Mouse (Mus musculus): ENCODE measurements around the gene Glis1.

Gene Glis1

DNA sequence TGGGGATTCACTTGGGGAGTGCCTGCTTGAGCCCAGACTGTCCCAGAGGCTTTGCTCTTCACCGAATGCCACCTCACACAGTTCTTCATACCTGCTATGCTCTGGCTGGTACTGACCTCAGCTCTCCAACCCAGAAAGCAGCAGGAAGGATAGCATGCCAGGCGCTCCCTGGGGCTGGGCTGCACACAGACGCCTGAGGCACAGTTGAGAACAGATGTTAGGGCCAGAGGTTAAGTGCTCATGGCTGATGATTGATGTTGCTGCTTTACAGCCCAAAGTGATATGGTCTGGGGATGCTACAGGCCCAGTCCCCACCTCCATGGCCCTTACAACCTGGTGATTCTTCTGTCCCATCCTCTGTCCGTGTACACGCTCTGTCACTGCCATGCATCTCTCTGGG lies 190.6 kb downstream of the Glis1 start:
- DNase-seq (ENCODE audit: low spot score), result no peak

DNA sequence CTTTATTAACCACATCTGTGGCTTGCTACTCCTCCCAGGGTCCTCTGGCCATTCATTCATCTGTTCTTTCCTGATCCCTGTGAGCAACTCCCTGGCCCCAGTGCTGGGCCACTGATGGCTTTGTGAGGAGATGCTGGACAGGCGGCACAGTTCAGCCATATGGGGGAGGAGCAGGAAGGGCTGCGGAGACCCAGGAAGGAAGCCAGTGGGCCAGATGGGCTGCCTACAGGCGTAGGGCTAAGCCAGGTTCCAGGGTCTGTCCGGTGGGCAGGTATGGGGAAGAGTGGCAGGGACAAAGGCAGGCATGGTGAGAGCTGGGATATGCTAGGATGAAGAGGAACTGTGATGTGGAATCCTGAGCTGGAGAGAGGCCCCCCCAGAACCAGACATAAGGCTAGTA lies 193.8 kb downstream of the Glis1 start:
- no peak for DNase-seq (ENCODE audit: low spot score)

DNA sequence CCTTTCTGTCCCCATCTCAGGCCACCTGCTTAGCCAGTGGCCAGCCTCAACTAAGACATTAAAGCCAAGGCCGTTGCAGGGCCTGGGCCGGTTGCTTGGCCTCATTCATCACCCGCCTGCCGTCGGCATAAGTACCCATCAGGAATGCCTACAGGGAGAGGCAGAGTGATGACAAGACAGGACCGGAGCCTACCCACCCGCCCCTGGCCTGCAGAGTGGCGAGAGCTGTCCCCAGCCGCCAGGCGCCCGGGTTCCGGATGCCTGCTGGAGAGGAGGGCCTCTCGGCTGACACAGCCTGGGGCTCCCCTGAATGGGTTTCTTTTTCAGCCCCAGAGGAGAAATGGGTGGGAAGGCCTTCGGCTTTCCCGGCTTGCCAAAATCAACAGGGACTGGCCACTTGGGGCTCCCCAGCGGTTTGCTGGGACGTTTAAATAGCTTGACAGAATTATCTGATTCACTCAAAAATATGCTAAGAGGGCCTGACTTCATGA lies 194.6 kb downstream of the Glis1 start:
- no peak for DNase-seq (ENCODE audit: low spot score)

DNA sequence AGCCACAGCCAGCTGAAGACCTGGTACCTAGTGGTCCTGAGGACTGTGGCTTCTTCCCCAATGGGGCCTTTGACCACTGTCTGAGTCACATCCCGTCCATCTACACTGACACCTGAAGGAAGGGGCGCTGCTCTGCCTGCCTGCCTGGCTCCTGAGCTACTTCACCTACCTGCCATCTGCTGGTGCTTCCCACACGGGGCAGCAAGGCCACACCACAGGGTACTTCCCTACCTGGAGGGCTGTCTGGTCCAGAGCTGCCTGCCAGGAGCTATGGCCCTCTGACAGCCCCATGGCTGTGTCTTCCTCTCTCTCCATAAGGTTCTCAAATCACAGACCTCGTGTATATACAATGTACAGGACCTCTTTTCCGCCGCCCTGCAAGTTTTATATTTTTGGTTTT lies 200.2 kb downstream of the Glis1 start:
- DNase-seq (ENCODE audit: low spot score), result no peak

DNA sequence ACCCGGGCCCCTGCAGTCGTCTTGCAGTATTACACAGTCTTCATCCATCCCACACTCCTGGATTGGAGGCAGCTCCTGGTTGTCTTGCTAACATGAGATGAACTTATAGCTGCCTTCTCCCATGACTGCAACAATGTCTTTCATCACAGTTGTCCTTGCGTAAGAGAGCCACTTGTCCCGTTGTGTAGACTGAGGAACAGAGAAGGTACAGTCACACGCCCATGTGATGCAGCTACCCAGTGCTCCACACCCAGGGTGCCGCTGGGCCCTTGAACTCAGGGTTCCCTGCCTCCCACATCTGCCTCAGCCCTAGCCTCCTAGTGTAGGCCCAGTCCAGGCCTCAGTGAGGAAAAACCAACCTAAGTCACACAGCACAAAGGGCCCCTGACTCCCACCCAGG lies 201.7 kb downstream of the Glis1 start:
- DNase-seq (ENCODE audit: low spot score), result no peak

DNA sequence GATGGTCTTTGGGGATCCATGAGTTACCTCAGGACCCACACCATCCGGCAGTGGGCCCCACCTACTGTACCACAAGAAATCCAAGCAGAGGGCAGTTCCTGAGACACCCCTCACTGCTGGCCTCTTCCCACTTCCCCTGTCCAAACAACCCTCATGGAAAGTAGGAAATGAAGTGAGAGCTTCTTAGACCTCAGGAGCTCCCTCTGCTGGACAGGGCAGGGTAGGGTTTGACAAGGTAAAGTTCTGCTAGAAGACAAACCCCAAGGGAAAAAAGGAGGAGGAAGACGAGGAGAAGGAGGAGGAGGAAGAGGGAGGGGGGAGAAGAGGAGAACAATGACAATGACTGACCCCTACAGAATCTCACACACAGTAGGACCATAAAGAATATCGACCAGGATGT lies 203.3 kb downstream of the Glis1 start:
- no peak for DNase-seq (ENCODE audit: low spot score)

DNA sequence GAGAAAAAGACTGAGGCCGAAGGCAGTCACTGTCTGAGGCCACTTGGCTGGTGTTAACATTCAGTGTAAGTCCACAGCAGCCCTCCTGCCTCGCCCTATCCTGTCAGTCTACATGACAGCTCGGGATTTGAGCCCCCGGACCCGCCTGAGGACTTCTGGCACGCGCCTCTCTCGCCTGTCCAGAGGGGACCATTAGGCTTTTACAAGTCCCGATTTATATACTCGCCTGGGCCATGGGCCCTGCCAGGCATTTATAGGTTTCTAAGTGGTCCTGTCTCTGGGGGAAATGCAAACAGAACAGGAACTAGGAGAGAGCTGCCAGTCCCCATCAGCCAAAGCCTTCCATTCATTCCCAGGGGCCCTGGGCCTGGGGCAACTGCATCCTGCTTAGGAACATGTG lies 203.9 kb downstream of the Glis1 start:
- DNase-seq (ENCODE audit: low spot score), result no peak

DNA sequence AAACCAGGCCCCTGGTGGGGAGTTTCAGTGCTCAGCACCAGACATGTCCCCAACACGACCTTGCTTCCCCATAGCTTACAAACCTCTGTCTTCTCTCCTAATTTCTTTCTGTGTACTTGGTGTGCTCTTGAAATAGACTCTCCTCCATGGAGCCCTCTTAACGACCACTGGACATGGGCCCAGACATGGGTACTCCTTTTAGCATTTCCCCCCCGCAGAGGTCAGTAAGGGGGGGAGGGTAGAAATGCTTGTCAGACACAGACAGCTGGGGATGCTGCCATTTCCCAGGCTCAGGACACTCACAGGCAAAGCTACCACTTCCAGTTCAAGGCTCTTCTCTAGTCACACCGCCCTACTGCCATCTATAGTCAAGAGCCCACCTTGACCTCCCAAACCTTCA lies 207.2 kb downstream of the Glis1 start:
- no peak for DNase-seq (ENCODE audit: low spot score)

DNA sequence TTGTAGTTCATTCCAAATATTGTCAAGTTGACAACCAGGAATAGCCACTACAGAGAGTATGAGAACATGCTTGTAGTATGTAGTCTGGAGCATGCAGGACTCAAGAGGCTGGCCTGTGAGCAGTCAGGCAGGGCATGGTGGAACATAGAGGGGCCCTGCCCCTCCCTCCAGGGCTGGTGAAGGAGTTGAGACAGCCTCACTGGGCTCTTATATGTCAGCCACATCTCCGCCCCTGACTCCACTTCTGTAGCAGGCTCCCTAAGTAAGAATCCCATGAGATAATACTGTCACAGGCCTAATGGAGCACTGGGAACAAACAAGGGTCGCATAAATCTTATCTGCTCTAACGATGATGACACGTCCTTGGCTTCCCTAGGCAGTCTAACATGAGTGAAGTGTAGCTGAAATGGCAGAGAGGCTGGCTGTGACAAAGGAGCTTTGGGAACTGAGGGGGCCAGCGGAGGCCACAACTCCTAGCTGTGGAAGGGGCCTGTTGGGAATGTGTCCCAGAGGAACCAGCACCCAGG lies 214.6 kb downstream of the Glis1 start:
- no peak for DNase-seq (ENCODE audit: low spot score)

DNA sequence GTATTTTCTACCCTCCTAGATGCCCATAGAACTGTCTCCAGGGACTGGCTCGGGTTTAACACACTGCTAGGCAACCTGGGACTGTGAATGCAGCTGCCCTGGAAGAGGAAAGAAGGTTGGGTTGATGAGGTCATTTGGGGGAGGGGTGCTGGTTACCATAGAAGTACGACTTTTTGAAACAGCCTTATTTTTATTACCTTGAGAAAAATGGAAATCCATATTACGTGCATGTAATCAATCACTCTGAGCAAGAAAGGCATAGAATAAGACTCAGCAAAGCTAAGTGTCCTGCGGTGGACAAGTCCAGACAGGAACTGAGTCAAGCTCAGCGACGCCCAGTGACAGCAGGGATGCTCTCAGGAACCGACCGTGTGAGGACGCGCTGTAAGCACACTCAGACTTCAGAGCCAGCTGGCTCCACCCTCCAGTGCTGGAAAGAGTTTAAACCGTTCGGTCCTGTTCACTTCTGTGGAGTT lies 216.7 kb downstream of the Glis1 start:
- DNase-seq (ENCODE audit: low spot score), result no peak

DNA sequence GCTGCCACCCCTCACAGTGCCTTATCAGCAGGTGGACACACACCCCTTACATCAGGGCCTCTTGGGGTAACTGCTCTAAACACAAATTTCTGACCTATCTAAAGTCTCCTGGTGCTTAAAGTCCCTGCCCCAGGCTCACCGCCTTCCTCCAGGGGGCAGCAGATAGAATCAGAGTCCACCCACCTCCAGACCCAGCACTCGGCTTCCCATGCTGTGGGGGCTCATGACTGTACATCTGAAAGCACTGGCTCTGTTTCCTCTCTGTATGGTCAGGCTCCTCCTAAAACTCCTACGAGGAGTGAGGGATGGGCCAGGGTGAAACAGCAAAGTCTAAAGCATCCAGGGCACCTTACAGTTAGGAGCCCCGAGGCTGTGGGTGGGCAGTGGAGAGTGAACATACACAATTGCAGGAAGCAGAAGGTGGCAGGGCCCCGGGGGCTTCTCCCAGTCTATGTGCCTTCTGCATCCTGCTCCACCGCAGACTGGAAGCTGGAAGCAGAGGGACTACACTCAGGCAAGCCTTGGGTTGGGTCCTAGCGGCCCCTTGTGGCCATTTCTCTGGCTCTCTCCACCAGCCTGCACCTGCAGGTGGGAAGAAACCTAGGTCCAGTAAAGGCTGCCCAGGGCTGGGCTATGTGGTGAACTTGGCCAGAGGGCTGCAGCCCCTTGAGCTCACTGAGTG lies 218.3 kb downstream of the Glis1 start:
- peak; percentile 62 for DNase-seq (ENCODE audit: low spot score)

DNA sequence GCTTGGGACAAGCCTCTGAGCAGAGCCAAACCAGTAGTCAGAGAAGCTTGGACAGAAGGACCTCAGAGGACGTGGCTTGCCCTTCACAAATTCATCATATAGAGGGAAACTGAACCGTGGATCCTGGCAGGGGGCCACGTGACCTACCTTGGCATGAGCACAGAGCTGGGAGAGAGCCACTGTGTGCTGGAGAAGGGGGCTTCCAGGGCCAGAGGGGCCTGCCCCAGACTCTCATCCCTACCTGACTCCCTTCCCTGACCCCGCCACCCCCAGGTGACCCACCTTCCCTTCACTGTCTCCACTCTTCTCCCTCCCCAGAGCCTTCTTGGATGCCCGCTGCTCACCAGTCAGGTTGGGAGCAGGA lies 218.9 kb downstream of the Glis1 start:
- no peak for DNase-seq (ENCODE audit: low spot score)

DNA sequence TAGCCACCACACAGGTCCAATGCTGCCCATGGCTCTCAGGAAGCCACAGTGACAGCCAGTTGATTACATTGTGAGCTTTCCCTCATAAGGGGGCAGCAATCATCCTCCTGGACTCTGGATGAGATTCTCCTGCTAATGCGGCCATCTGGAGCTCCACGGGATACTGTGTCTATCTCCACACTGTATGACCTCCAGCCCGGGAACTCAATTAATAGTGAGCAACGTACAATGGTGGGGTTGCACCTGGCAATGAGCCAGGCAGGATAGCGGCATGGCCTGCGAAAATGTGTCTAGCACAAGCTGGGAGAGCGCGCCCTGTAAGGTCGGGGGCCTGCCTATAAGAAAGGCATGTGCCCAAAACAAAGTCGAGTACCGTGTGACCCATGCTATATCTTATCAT lies 226.3 kb downstream of the Glis1 start:
- DNase-seq (ENCODE audit: low spot score), result no peak

DNA sequence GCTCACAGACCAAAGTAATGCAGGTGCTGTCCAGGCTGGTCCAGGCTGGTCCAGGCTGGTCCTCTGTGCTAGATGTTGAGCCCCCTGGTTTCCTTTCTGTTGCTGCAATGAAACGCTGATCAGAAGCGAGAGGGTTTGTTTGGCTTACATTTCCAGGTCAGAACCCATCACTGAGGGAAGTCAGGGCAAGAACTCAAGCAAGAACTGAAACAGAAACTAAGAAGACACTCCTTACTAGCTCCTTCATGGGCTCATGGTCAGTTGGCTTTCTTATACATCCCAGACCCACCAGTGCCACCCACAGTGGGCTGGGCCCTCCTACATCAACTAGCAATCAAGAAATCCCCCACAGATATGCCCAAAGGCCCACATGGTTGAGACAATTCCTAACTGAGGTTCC lies 234.1 kb downstream of the Glis1 start:
- DNase-seq (ENCODE audit: low spot score), result no peak

DNA sequence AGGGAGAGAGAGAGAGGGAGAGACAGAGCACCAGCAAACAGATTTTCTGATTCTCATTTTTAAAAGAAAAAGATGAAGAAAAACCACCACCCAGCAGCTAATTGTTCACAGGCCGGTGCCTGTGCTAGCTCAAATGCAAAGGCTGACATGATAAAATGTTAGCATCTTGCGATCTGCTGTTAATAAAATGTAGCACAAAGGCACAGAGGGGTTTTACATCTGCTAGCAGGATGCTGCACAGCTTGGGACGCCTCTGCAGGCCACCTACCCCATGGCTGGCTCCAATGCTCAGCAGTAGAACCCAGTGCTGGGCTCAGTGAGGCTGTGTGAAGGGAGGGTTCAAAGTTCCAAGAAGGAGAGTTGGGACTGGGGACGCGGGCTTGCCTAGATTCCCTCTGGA lies 236.3 kb downstream of the Glis1 start:
- no peak for DNase-seq (ENCODE audit: low spot score)

DNA sequence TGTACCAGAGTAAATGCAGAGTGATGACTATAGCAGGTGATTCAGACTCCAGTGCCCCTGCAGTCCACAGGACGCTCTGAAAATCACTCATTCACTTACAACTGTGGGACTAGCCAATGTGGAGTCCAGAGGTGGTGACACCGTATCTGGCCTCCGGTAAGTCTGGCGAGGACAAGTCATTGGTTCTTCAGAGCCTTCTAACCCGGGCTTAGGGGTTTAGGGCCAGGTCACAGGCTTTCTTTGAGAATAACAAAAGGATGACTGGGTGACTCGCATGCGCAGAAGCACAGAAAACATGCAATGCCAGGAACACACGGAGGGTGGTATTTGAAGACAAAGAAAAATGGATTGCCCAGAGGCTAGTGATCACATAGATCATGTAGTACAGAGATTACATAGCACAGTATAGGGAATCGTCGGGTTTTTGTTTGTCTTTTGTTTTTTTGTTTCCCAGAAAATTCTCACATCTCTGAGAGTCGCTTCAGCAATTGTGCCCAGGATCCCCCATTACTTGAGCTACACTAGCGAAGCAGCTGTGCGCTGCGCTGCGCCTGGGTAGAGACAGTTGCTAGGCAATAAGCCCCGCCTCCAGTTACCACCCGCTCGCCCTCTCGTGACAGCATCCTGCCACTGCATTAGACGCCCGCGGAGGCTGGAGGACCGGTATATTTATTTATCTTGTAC lies 239.4 kb downstream of the Glis1 start:
- peak; percentile 62 for DNase-seq (ENCODE audit: low spot score)

DNA sequence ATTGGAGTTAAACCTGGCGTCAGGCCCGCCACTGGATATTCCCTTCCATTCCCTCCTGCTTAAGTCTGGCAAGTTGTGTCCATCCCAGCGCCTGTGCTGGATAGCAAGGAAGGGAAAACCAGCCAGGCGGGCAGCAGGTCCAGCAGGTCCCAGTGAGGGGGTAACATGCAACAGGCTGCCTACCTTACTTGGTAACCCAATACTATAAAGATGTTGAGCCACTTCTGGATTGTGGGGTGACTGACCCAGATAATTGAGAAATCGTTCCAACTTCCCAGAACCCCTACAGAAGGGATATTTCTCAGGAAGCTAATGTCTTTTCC lies 239.9 kb downstream of the Glis1 start:
- DNase-seq (ENCODE audit: low spot score), result no peak

DNA sequence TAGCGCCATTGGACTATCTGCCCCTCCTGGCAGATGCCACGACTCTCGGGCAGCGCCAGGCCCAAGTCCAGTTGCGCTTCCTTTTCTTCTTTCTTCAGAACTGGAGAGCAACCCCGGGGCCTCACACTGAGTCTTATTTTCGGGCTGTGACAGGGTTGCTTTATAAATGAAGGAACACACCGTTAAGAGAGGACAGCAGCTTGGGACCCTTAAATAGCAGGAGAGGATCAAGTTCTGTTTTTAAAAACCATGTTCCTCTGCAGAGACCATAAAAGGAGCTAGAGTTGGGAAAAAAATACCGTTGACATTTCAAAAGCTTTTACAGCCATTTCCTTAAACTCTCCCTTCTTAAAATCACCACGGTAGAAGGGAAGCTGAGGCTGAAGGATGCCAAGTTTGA lies 241.3 kb downstream of the Glis1 start:
- DNase-seq (ENCODE audit: low spot score), result no peak

DNA sequence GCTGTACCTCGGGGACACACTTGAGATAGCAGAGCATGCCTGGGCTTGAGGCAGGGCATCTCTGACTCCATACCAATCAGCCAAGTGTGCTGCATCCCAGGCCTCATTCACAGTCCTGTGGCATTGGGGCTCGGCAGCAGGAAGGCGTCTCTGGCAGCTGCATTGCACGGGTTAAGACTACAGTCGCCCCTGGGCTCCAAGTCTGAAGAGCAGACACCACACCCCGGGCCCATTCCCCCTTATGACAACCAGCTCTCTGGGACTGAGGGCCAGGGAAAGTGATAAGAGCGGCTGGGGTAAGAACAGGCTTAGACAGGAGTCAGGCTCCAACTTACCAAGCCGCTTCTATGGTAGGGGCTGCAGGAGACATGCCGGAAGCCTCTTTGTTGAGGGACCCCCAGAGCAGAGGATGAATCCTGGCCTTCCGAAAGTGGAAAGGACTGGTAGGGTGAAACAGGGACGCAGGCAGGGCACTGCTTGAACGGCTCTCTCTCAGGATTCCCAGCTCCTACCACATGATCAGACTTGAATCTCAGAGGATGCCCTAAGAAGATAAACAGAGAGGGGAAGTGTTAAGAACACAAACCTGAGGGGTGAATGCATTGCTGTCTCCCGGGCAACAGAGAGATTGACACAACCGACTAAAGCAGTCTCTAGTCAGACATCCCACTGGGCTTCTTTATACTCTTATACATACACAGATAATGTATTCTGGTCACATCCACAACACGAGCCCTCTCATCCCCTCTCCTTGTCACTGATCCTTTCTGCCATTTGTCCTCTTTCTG lies 246.1 kb downstream of the Glis1 start:
- no peak for DNase-seq (ENCODE audit: low spot score)

DNA sequence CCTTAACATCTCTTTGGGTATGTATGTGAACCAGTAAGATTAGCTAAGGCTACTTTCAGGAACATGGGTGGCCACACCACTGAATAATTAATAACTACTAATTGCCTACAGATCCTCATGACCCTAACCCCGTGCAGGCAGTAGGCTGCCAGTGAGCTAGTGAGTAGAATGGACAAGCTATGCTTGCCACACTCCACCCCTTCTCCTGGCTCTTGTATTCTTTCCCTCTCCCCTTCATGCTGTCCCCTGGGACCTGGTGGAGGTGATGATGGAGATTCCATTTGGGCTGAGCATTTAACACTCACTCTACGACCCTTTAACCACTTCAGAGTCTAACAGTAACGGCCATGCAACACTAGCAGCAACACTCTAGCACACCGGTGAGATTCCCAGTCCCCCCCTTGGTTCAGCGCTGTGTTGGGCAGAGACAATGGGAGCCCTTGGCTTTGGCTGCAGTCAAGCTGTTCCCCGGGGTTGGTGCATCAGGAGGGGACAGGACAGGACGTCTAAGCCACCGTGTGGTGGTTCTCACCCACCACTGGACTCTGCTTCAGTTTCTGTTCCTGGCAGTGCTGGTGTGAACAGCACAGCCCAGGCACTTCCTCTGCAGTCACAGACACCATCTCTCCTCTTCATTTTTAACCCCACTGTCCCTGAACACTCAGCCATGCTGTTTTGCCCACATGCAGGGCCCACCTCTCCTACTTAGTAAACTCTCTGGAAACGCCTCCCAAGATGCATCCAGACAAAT lies 246.9 kb downstream of the Glis1 start:
- DNase-seq (ENCODE audit: low spot score), result no peak

DNA sequence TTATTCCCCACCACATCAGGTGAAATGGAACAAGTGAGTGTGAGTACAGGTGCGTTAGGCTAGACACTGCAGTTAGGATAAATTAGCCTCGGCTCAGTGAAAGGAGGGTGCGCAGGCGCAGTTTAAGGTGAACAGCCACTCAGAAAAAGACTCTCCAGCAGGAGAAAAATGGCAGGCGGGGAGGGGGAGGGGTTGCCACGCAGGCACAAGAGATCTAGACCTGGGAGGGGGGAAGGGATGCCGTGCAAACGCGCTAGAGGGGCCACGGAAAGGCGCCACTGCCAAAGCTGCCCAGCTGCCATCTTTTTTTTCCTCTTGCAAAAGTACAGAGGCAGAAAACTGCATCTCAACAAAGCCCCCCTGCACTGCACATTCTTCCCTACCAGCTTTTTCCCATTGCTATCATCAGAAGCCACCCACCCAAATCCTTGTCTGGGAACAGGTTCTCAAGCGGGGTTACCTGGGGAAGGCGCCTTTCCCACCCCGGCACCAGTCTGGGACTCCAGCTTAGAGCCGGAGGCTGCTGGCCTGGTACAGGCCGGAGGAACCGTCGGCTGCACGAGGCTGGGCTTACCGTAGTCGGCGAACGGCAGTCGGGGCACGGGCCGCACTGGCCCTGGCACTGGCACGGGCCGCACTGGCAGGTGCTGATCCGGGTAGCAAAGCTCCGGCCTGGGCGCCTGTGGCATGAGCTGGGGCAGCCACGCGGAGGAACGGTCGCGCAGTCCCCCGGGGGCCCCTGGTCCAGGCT lies 248.8 kb downstream of the Glis1 start:
- no peak for DNase-seq (ENCODE audit: low spot score)

DNA sequence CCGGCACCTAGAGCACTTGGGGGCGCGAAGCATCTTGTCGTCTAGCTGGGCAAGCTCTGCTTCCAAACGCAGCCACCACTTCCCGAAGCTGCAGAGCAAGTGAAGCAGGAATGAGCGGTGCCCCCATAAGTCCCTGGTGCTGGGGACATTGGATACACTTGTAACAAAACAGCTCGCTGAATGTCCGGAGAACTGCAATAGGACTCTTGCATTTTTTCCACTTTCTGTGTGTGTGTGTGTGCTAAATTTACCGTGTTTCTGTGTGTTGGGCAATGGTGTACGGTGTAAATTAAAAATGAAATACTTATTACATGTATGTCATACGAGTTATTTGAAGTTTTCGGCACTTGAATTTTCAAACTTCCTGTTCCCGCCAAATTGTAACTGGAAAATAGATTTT lies 249.7 kb downstream of the Glis1 start, which contains the start of gene Dmrtb1:
TSS of gene Dmrtb1 (minus strand) at position 101 of the 400 bp plus-strand sequence.
- no peak for DNase-seq (ENCODE audit: low spot score)
